Mouse (Mus musculus) hindbrain, embryonic 11.5 days (tissue): ENCODE measurements around the gene Gm30191. TPM values are rescaled to one million over a fixed set of nuclear protein-coding genes. Genes with fewer than 3 reads are reported as not detected.
"Not testable (repeated sequence)": the region's sequence is repeated elsewhere in the genome, so short reads cannot be mapped to it uniquely, and the experiment has no call there.

Experiments
- ATAC-seq: fragments of 200-750 bp; cut with Nextera tagmentation; 2 replicates; pipeline ENCODE4 v1.8.0; 2017; ENCODE audit warnings: mild to moderate bottlenecking, moderate TSS enrichment, moderate library complexity; ENCODE audit not compliant: low FRiP score
- DNase-seq: peaks from one replicate; pipeline ENCODE4 v3.0.0-alpha.2; 2015; ENCODE audit warnings: low spot score
- H3K27ac ChIP-seq: fragments of 300-500 bp; sonication (generic); 2 replicates; pipeline ENCODE4 v1.5.1; 2014; ENCODE audit warnings: mild to moderate bottlenecking, low read depth, low read length
- H3K27me3 ChIP-seq: fragments of 300-500 bp; sonication (generic); 2 replicates; pipeline ENCODE4 v1.6.1; 2014; ENCODE audit warnings: mild to moderate bottlenecking, low read length, moderate library complexity, mixed read lengths; ENCODE audit not compliant: control insufficient read depth, insufficient read depth
- H3K36me3 ChIP-seq: fragments of 300-500 bp; sonication (generic); 2 replicates; pipeline ENCODE4 v1.6.1; 2014; ENCODE audit warnings: mild to moderate bottlenecking, low read length, moderate library complexity, mixed read lengths; ENCODE audit not compliant: control insufficient read depth, insufficient read depth
- H3K4me1 ChIP-seq: fragments of 300-500 bp; sonication (generic); replicated peaks from 2 replicates; pipeline ENCODE4 v1.6.1; 2014; ENCODE audit warnings: low read length, mixed read lengths; ENCODE audit not compliant: control insufficient read depth, insufficient read depth
- H3K4me2 ChIP-seq: fragments of 300-500 bp; sonication (generic); replicated peaks from 2 replicates; pipeline ENCODE4 v1.6.1; 2014; ENCODE audit warnings: mild to moderate bottlenecking, low read depth, low read length
- H3K4me3 ChIP-seq: fragments of 300-500 bp; sonication (generic); 2 replicates; pipeline ENCODE4 v1.5.1; 2014; ENCODE audit warnings: low read depth, low read length
- H3K9ac ChIP-seq: fragments of 300-500 bp; sonication (generic); 2 replicates; pipeline ENCODE4 v1.6.1; 2014; ENCODE audit warnings: low read depth, low read length
- H3K9me3 ChIP-seq: fragments of 300-500 bp; sonication (generic); 2 replicates; pipeline ENCODE4 v1.6.1; 2016; ENCODE audit warnings: low read length; ENCODE audit not compliant: control insufficient read depth
- WGBS: fragments of 180-500 bp; shearing (Covaris S2); extraction: QIAGEN DNeasy Blood & Tissue Kit; methylation state at CpG from one replicate; pipeline ENCODE4 v1.1.7; 2014; 5-methylcytosine and 5-hydroxymethylcytosine counted together
- polyA plus RNA-seq: library from polyadenylated mRNA; unstranded; fragments of >200 nt; fragmentation: Nextera tagmentation; extraction: Ambion mirVana; gene quantifications from 2 replicates; pipeline ENCODE4 v1.2.1, GENCODE M21; 2014

Gene Gm30191
- polyA plus RNA-seq, 1 experiment from 2014 or later: 0.56 TPM

DNA sequence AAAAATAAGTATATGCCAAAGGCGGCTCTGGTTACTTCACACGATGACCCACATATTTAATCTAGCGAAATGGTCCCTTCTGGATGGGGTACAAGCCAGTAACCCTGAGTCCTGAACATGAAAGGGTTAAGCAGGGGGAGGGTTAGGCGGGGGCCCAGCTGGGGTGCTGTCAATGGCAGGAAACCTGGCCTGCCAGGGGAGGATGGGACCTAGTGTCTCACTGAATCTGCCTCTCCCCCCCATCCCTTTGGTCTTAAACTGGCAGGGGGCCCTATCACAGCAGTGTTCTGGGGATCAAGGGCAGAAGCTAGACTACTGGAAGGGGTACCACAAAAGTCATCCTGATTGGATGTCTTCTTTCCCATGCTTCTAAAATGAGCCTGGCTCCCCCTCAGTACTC is 9.1 kb downstream of the Gm30191 start:
- DNase-seq (peak; percentile 31), ATAC-seq (0 out of 2 replicates have a peak, but pooled peaks have one; percentile 15)
- Histone ChIP-seq H3K9me3 (no peaks in the 10 kb centered on the region), H3K4me3 (no peak overlapping the region), H3K27me3 (peaks cover 27% of the 10 kb centered on the region), H3K36me3 (no peaks in the 10 kb centered on the region), H3K27ac (no peak overlapping the region), H3K4me2 (no peak overlapping the region), H3K4me1 (peaks cover 32% of the 10 kb centered on the region), H3K9ac (no peak overlapping the region)
- 12% methylated on average over 4 of the region's 4 CpGs for WGBS

DNA sequence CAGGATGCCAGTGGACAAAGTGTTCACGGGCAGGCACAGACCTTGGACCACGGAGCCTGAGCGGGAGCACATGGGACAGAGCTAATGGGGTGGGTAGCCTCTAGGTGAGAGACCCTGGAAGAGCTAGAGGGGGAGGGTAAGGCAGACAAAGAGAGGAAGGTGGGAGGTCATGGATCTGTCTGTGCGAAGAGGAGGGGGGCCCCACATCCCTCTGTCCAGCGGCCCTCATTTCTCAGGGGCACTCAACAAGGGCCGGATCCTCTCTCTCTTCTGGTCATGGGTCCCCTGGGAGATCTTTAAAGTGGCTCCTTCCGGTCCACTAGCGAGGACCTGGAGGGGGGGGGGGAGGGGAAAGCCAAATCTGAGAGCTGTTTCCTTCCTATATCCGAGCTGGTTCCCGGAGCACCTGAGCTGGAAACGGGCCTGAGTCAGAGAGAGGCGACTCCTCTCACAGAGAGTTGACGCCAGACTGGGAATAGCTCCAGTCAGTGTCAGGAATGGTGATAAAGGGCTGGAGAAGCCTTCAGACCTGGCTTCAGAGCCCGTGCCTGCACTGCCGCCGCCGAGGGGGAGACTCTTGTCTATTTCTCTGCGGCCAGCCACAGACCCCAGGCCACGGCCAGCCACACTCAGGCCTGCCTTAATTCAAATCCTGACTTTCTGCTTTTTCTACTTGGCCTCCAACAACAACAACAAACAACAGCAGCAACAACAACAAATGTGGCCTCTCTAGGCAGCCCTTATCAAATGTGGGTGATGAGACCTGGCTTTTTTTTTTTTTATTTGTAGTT is 9.9 kb downstream of the Gm30191 start:
- Histone ChIP-seq H3K27me3 (peaks cover 21% of the 10 kb centered on the region), H3K9me3 (no peaks in the 10 kb centered on the region), H3K4me3 (no peak overlapping the region), H3K4me2 (peak overlapping the region; percentile 19; the same call in 1 of the 2 replicates), H3K4me1 (peaks cover 30% of the 10 kb centered on the region), H3K36me3 (no peaks in the 10 kb centered on the region), H3K27ac (0 out of 2 replicates have a peak overlapping the region, but pooled peaks have one; percentile 18), H3K9ac (peak overlapping the region; percentile 20; the same call in 1 of the 2 replicates)
- ATAC-seq: no peak
- 2% methylated on average over 18 of the region's 19 CpGs for WGBS
- peak; percentile 54 for DNase-seq

DNA sequence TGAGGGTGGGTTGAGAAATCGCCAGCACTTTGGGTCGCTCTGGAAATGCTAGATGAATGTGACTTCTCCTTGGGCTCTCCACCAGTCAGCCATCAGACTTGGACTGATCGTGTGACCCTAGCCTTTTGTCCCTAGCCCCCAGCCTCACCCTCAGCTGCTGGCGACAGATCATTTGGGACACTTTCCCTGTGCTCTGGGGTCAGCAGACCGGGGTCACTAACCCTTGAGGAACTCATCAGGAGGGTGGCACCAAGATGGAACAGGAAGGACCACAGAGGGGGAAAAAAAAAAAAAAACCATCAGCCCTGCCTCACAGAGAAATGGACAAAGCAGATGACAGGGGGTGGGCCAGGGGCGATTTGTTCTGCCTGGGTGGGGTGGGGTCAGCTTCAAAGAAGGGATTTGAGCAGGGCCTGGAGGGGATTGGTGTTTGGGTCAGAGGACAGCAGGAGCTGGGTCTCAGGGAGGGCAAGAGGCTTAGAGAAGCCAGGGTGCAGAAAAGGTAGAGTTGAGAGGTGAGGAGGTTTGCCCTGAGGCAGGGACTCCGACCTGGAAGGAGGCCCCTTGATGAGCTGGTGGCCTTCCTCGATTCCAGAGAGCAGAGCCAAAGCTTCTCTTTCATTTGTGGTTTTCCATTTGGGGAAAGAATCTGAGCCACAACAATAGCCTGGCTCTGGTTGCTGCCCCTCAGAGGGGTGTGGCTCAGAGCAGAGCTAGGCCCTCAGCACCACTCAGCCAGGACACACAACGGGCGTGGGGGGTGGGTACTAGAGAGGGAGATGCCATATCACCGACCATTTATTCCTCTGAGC is 10.7 kb downstream of the Gm30191 start:
- H3K9me3 ChIP-seq: no peaks in the 10 kb centered on the region
- no peaks in the 10 kb centered on the region for H3K36me3 ChIP-seq
- ATAC-seq (no peak), DNase-seq (peak; percentile 25)
- peaks cover 28% of the 10 kb centered on the region for H3K4me1 ChIP-seq
- no peak overlapping the region for H3K27ac ChIP-seq
- H3K27me3 ChIP-seq: peaks cover 13% of the 10 kb centered on the region
- no peak overlapping the region for H3K9ac ChIP-seq
- WGBS: 4% methylated on average over 11 of the region's 11 CpGs
- no peak overlapping the region for H3K4me3 ChIP-seq
- H3K4me2 ChIP-seq: no peak overlapping the region

DNA sequence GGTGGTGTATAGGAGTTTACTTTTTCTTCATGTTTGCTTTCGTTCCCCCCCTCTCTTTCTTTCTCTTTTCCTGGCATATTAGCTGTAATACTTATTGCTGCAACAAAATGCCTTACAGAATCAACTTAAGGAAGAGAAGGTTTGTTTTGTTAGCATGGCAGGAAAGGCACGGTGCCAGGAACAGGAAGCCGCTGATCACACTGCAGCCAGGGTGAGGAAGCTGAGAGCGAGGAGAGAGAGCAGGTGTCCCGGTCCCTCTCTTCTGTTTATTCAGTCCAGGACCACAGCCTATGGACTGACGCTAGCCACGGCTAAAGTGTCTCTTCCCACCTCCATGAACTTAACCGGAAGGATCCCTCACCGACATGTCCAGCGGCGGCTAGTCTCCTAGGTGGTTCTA is 11.6 kb downstream of the Gm30191 start:
- Histone ChIP-seq H3K9me3 (no peaks in the 10 kb centered on the region), H3K27me3 (peaks cover 6% of the 10 kb centered on the region), H3K36me3 (no peaks in the 10 kb centered on the region), H3K4me2 (no peak overlapping the region), H3K4me3 (no peak overlapping the region), H3K27ac (no peak overlapping the region), H3K4me1 (peaks cover 26% of the 10 kb centered on the region), H3K9ac (no peak overlapping the region)
- WGBS: 74% methylated on average over 11 of the region's 11 CpGs
- ATAC-seq: no peak
- no peak for DNase-seq

DNA sequence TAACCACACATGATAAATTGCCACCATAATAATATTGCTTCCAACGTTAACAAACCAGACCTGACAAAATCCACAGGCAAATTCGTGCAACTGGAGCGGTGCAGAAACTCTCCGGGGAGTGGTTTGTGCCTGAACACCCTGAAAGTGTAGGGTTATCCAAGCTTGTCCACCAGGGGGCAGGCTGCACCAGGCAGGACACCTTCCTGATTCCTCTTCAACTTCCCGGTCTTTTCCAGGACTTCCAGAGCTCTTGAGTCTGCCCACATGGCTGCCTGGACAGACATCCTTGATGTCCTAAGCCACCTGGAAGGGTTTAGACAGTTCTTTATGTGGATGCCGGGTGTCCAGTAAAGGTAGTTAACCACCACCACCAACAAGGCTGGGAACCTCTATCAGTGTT is 16.5 kb downstream of the Gm30191 start:
- 33% methylated on average over 6 of the region's 6 CpGs for WGBS

DNA sequence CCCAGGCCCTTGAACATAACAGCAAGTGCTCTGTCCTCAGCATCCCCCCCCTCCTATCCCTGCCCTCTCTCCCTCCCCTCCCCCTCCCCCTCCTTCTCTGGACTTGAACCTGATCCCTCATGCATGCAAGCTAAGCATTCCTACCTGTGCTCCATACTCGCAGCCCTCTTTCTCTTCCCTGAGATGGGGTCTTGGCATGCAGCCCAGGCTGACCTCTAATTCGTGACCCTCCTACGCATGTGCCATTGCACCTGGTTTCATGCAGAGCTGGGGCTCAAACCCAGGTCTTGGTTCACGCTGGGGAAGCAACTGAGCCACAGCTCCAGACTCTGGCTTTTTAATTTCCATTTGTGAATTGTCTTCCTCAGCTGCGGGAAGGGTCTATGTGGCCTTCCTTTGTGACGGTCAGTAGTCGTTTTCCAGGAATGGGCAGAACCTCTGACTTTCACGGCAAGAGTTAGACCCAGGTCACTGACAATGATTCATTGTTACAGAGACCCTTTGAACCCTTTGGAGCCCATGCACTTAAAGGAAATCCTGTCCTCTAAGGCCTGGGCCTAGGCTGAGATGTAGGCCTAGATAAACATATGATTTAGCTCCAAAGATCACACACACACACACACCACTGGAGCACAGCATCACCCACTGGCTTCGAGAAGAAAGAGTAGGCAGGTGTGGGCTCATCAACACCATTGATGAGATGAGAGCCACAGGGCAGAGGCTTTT is 19.3 kb downstream of the Gm30191 start:
- 60% methylated on average over 9 of the region's 9 CpGs for WGBS
- Histone ChIP-seq H3K9ac (no peak overlapping the region), H3K27ac (no peak overlapping the region), H3K27me3 (no peaks in the 10 kb centered on the region), H3K4me2 (no peak overlapping the region), H3K9me3 (no peaks in the 10 kb centered on the region), H3K36me3 (no peaks in the 10 kb centered on the region), H3K4me1 (no peaks in the 10 kb centered on the region), H3K4me3 (no peak overlapping the region)
- no peak for DNase-seq
- ATAC-seq: no peak

More for the DNA sequence above, 16.5 kb downstream of the Gm30191 start:
- ATAC-seq (no peak), DNase-seq (peak; percentile 66)
- no peaks in the 10 kb centered on the region for H3K4me1 ChIP-seq
- no peaks in the 10 kb centered on the region for H3K27me3 ChIP-seq
- no peaks in the 10 kb centered on the region for H3K36me3 ChIP-seq
- no peak overlapping the region for H3K4me3 ChIP-seq
- H3K4me2 ChIP-seq: no peak overlapping the region
- no peak overlapping the region for H3K27ac ChIP-seq
- no peaks in the 10 kb centered on the region for H3K9me3 ChIP-seq
- no peak overlapping the region for H3K9ac ChIP-seq

DNA sequence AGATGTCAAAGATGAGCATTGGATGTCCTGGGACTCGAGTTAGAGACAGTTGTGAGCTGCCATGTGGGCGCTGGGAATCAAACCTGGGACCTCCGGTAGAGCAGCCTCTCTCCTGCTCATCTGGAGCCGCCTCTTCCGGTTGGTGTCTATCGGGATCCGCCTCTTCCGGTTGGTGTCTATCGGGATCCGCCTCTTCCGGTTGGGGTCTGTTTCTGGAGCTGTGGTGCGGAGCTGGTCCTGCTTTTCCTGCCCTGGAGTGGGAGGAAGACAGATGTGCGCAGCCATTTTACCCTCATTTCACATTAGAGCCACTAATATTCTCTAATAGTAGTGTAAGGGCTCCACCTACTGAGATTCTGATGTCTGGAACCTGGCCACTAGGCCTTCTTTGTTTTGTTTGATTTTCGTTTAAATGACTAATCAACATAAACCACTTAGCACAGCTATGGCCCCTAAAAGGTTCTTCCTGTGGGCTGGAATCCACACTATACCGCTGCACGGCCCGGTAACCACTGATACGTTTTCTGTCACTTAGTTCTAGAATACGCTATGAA is 21.4 kb downstream of the Gm30191 start:
- Histone ChIP-seq H3K4me1 (no peaks in the 10 kb centered on the region), H3K27ac (no peak overlapping the region), H3K9me3 (no peaks in the 10 kb centered on the region), H3K27me3 (no peaks in the 10 kb centered on the region), H3K36me3 (no peaks in the 10 kb centered on the region), H3K4me3 (no peak overlapping the region), H3K9ac (no peak overlapping the region), H3K4me2 (no peak overlapping the region)
- DNase-seq: no peak
- ATAC-seq: no peak
- WGBS: 86% methylated on average over 19 of the region's 19 CpGs

DNA sequence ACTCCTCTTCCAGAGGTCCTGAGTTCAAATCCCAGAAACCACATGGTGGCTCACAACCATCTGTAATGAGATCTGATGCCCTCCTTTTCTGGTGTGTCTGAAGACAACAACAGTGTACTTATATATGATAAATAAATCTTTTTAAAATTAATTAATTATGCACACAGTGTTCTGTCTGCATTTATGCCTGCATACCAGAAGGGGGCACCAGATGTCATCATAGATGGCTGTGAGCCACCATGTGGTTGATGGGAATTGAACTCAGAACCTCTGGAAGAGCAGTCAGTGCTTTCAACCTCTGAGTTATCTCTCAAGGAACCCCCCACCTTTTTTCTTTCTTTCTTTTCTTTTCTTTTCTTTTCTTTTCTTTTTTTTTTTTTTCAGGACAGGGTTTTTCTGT is 22.9 kb downstream of the Gm30191 start:
- not testable (repeated sequence) for H3K27ac ChIP-seq, H3K4me3 ChIP-seq, H3K9ac ChIP-seq, H3K9me3 ChIP-seq, H3K36me3 ChIP-seq, ATAC-seq, H3K4me2 ChIP-seq, H3K4me1 ChIP-seq, DNase-seq, H3K27me3 ChIP-seq
